Mouse (Mus musculus): ENCODE data around the gene Tcf7l2. TPM values are rescaled to one million over a fixed set of nuclear protein-coding genes. Genes with fewer than 3 reads are reported as not detected.

Gene Tcf7l2
- polyA plus RNA-seq, 1 experiment from 2014 or later, result 189 TPM

DNA sequence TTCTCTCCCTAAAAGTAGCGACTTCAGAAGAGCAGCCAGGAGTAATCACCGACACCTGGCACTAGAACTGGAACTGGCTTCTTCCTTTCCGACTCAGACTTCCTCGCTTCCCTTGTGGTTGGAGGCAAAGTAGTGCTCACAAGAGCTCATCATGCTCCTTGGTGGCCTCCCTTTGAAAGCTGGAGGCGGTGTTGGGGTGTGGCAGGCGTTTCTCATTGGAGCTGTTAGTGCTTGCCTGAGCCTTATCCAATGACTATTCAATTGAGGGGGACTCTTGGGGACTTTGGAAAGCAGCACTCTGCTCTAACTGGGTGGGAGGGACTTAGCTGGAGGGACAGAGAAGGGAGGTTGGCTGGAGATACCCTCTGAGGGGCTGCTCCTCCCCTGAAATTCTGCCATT, 9.1 kb upstream of the Tcf7l2 start:
- H3K9ac ChIP-seq (replicated peaks), result no peak overlapping the region
- 37% methylated on average over 6 of the region's 6 CpGs for WGBS
- ATAC-seq (ENCODE audit: insufficient number of reproducible peaks, insufficient read depth, low FRiP score, low TSS enrichment, low read depth), result no peak

DNA sequence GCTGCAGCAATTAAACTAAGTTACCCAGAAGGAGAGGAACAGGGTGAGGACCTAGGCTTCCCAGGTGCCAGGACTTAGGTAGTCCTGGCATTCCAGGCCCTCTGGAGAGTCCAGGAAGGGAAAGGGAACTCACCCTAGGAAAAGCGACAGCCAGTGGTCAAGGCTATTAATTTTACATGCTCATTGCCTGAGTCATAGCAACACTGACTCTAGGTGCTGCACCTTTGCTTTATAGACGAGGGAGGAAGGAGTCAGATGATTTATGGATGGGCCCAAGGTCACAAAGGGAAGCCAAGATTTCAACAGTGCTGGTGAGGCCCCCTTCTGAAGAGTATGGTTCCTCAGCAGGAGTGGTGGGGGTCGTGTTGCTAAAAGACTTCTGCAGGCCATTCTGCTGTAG, 8.6 kb upstream of the Tcf7l2 start:
- no peak overlapping the region for H3K27ac ChIP-seq
- no peak for ATAC-seq (ENCODE audit: insufficient number of reproducible peaks, insufficient read depth, low FRiP score, low TSS enrichment, low read depth)

More for the DNA sequence above, 9.1 kb upstream of the Tcf7l2 start:
- no peak overlapping the region for H3K4me2 ChIP-seq
- H3K4me3 ChIP-seq (replicated peaks), result no peak overlapping the region
- peaks cover 20% of the 10 kb centered on the region for H3K4me1 ChIP-seq (replicated peaks)
- H3K27ac ChIP-seq, result no peak overlapping the region
- H3K36me3 ChIP-seq, result no peaks in the 10 kb centered on the region
- H3K27me3 ChIP-seq, result no peaks in the 10 kb centered on the region
- H3K9me3 ChIP-seq, result 0 out of 2 replicates have a peak, but pooled peaks cover 1% of the 10 kb centered on the region

GRCm38 (mm10) chr19:55736016-55736415, 5.6 kb upstream of the Tcf7l2 start:
- H3K36me3 ChIP-seq, result no peaks in the 10 kb centered on the region

More for the DNA sequence above, 8.6 kb upstream of the Tcf7l2 start:
- no peaks in the 10 kb centered on the region for H3K9me3 ChIP-seq
- no peak overlapping the region for H3K4me3 ChIP-seq (replicated peaks)
- WGBS, result 36% methylated on average over 3 of the region's 3 CpGs
- H3K36me3 ChIP-seq, result no peaks in the 10 kb centered on the region
- no peak overlapping the region for H3K4me2 ChIP-seq
- no peaks in the 10 kb centered on the region for H3K27me3 ChIP-seq
- H3K9ac ChIP-seq (replicated peaks), result no peak overlapping the region
- H3K4me1 ChIP-seq (replicated peaks), result peaks cover 20% of the 10 kb centered on the region

DNA sequence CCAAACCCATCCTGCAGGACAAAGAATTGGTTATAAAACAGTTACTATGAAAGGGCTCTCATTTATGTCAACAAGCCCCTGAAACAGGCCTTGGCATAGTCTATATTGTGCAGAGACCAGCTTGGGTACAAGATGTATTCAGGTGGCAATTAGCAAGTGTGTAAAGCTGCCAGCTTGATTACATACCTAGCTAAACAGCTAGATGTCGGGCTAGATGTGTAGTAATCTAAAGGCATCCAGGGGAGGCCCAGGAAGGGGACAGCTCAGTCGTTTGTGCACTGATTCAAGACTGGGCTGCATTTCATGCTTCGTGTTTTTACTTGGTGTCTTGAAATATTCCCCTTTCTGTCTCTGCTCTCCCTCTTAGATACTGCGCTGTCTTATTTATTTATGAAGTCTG, 1.9 kb upstream of the Tcf7l2 start:
- H3K4me3 ChIP-seq (replicated peaks), result no peak overlapping the region
- WGBS, result 31% methylated on average over 4 of the region's 4 CpGs
- no peaks in the 10 kb centered on the region for H3K36me3 ChIP-seq
- no peak overlapping the region for H3K27ac ChIP-seq
- no peaks in the 10 kb centered on the region for H3K9me3 ChIP-seq
- H3K4me2 ChIP-seq, result no peak overlapping the region
- no peak for ATAC-seq (ENCODE audit: insufficient number of reproducible peaks, insufficient read depth, low FRiP score, low TSS enrichment, low read depth)
- H3K27me3 ChIP-seq, result no peaks in the 10 kb centered on the region
- H3K9ac ChIP-seq (replicated peaks), result no peak overlapping the region
- H3K4me1 ChIP-seq (replicated peaks), result peaks cover 27% of the 10 kb centered on the region

More at GRCm38 (mm10) chr19:55736016-55736415, 5.6 kb upstream of the Tcf7l2 start:
- Histone ChIP-seq H3K4me2 (no peak overlapping the region), H3K9me3 (no peaks in the 10 kb centered on the region), H3K4me3 (replicated peaks) (no peak overlapping the region), H3K9ac (replicated peaks) (no peak overlapping the region), H3K27me3 (no peaks in the 10 kb centered on the region), H3K27ac (no peak overlapping the region), H3K4me1 (replicated peaks) (peaks cover 31% of the 10 kb centered on the region)
- no peak for ATAC-seq (ENCODE audit: insufficient number of reproducible peaks, insufficient read depth, low FRiP score, low TSS enrichment, low read depth)
- WGBS, result 59% methylated on average over 6 of the region's 6 CpGs

DNA sequence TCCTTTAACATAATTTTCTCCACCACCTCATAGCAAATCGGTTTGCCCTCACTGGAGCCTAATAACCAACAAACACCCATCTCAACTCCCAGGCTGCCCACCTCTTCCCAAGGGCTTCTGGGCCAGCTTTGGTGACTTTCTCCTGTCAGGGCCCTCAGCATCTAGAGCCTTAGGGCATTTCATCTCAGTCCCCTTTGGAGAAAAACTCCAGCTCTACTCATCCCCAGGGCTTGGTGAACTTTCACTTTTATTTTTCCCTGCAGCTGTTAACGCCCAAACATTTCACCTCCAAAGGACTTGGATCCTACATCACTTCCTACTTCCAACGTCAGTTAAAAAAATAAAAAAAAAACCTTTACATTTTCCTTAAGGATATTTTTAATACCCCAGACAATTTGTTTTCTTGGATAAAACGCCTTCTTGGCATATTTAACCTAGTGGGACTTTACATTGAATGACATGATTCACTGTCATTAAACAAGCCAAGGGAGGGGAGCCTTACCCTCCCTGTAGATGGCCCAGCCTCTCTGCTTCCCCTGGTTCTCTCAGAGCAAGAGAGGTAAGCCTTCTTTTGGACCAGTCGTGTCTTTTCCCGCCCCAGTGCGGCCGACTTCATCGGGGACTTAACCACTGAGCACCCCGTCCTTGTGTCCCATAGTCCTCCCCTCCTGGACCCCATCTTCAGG, 724 bp upstream of the Tcf7l2 start:
- no peaks in the 10 kb centered on the region for H3K27me3 ChIP-seq
- H3K4me1 ChIP-seq (replicated peaks), result peaks cover 32% of the 10 kb centered on the region
- H3K9ac ChIP-seq (replicated peaks), result peak overlapping the region; percentile 51
- peak overlapping the region; percentile 94 for H3K4me3 ChIP-seq (replicated peaks)
- 11% methylated on average over 10 of the region's 10 CpGs for WGBS
- peak overlapping the region; percentile 100 for H3K27ac ChIP-seq
- ATAC-seq (ENCODE audit: insufficient number of reproducible peaks, insufficient read depth, low FRiP score, low TSS enrichment, low read depth), result no peak; the same call in 1 of the 2 replicates
- no peaks in the 10 kb centered on the region for H3K9me3 ChIP-seq
- H3K4me2 ChIP-seq, result peak overlapping the region; percentile 90
- H3K36me3 ChIP-seq, result no peaks in the 10 kb centered on the region

GRCm38 (mm10) chr19:55742386-55743000, 873 bp downstream of the Tcf7l2 start:
- peak overlapping the region; percentile 100 for H3K9ac ChIP-seq (replicated peaks)
- H3K27ac ChIP-seq, result peak overlapping the region; percentile 100
- WGBS, result under 1% methylated on average over 70 of the region's 70 CpGs
- H3K36me3 ChIP-seq, result 0 out of 2 replicates have a peak, but pooled peaks cover 6% of the 10 kb centered on the region
- peak overlapping the region; percentile 94 for H3K4me3 ChIP-seq (replicated peaks)
- no peak for ATAC-seq (ENCODE audit: insufficient number of reproducible peaks, insufficient read depth, low FRiP score, low TSS enrichment, low read depth)
- H3K4me2 ChIP-seq, result peak overlapping the region; percentile 90
- H3K4me1 ChIP-seq (replicated peaks), result peaks cover 48% of the 10 kb centered on the region
- no peaks in the 10 kb centered on the region for H3K9me3 ChIP-seq
- no peaks in the 10 kb centered on the region for H3K27me3 ChIP-seq

- H3K4me2 ChIP-seq, result peak overlapping the region; percentile 90
- peaks cover 54% of the 10 kb centered on the region for H3K4me1 ChIP-seq (replicated peaks)
- H3K27ac ChIP-seq, result peak overlapping the region; percentile 100
- H3K27me3 ChIP-seq, result no peaks in the 10 kb centered on the region
- peak overlapping the region; percentile 100 for H3K9ac ChIP-seq (replicated peaks)
- 1% methylated on average over 33 of the region's 38 CpGs for WGBS
- H3K9me3 ChIP-seq, result no peaks in the 10 kb centered on the region
- peak overlapping the region; percentile 94 for H3K4me3 ChIP-seq (replicated peaks)
- no peak for ATAC-seq (ENCODE audit: insufficient number of reproducible peaks, insufficient read depth, low FRiP score, low TSS enrichment, low read depth)
- H3K36me3 ChIP-seq, result 0 out of 2 replicates have a peak, but pooled peaks cover 7% of the 10 kb centered on the region
These were observed 1.5 kb downstream of the Tcf7l2 start for GRCm38 (mm10) chr19:55743001-55743556.

DNA sequence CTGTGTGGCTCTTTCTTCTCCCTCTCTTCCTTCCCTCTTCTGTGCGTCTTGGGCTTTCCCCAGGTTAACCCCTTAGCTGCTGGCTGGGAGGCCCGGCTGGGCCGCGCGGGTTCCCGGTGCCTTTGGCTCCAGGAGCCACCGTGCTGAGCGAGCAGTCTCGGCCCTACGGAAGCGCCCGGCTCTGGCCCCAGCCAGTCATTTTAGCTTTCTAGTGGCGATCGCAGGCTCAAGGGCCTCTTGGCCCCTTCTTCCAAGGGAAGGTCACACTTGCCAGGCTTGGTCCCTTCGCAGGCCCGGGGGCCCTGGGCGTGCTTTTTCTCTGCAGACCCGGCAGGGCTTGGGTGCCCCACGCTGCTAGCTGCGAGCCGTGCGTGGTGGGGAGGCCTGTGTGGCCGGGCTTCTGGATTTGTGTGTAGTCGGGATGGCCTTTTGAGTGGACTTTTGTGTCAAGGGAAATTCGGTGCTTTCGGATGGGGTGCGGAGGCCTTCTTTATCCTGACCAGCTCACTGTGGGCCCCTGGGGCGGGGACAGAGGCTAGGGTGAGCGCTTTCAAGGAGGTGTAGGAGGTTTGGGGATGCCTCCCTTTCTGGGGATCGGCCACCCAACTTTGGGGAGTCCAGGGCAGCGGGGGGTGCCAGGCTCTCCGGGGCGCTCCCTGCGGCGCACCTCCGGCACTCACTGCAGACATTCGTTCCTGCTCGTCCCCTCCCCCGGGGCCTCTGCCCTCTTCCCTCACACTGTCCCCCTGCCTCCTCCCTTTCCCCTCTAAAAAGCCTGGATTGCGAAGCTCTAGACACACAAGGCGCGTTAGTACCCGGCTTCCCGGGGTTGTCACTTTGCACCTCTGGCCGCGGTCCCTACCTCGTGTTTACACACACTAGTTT, 2.2 kb downstream of the Tcf7l2 start:
- ATAC-seq (ENCODE audit: insufficient number of reproducible peaks, insufficient read depth, low FRiP score, low TSS enrichment, low read depth), result peak; percentile 45; the same call in 1 of the 2 replicates
- Histone ChIP-seq H3K4me2 (peak overlapping the region; percentile 90), H3K4me1 (replicated peaks) (peaks cover 61% of the 10 kb centered on the region), H3K27me3 (no peaks in the 10 kb centered on the region), H3K4me3 (replicated peaks) (peak overlapping the region; percentile 94), H3K36me3 (0 out of 2 replicates have a peak, but pooled peaks cover 7% of the 10 kb centered on the region), H3K9ac (replicated peaks) (peak overlapping the region; percentile 100), H3K27ac (peak overlapping the region; percentile 100), H3K9me3 (no peaks in the 10 kb centered on the region)
- under 1% methylated on average over 47 of the region's 47 CpGs for WGBS

- Histone ChIP-seq H3K4me1 (replicated peaks) (peaks cover 68% of the 10 kb centered on the region), H3K4me3 (replicated peaks) (peak overlapping the region; percentile 94), H3K27ac (peak overlapping the region; percentile 100), H3K27me3 (no peaks in the 10 kb centered on the region), H3K9me3 (no peaks in the 10 kb centered on the region), H3K4me2 (peak overlapping the region; percentile 90), H3K36me3 (0 out of 2 replicates have a peak, but pooled peaks cover 7% of the 10 kb centered on the region), H3K9ac (replicated peaks) (peak overlapping the region; percentile 100)
- WGBS, result 1% methylated on average over 21 of the region's 21 CpGs
- ATAC-seq (ENCODE audit: insufficient number of reproducible peaks, insufficient read depth, low FRiP score, low TSS enrichment, low read depth), result no peak
These were observed 3.1 kb downstream of the Tcf7l2 start for GRCm38 (mm10) chr19:55744576-55745191.

DNA sequence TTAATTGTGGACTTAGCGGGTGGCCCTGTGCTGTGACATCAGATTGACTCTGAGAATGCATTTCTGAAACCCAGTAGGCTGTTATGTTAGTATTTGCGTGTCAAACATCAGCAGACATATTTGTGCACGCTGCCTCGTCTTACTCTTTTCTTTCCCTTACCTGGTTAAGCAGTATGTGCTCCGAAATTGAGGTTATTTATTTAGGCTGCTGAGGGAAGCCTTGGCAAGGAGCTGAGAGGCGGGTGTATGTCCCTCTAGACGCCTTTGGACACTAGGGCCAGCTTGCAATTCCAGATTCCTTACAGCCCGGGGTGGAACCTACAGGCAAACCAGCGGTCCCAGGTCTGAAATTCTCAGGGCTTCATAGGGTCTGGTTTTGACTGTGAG, 3.6 kb downstream of the Tcf7l2 start:
- H3K27me3 ChIP-seq, result no peaks in the 10 kb centered on the region
- peak overlapping the region; percentile 100 for H3K27ac ChIP-seq
- peak overlapping the region; percentile 90 for H3K4me2 ChIP-seq
- no peaks in the 10 kb centered on the region for H3K9me3 ChIP-seq
- peaks cover 68% of the 10 kb centered on the region for H3K4me1 ChIP-seq (replicated peaks)
- H3K9ac ChIP-seq (replicated peaks), result peak overlapping the region; percentile 100
- peak overlapping the region; percentile 94 for H3K4me3 ChIP-seq (replicated peaks)
- 4% methylated on average over 9 of the region's 9 CpGs for WGBS
- 0 out of 2 replicates have a peak, but pooled peaks cover 7% of the 10 kb centered on the region for H3K36me3 ChIP-seq
- ATAC-seq (ENCODE audit: insufficient number of reproducible peaks, insufficient read depth, low FRiP score, low TSS enrichment, low read depth), result no peak

Data from limb, embryonic 12.5 days (tissue).